Mouse (Mus musculus): Measurements from ENCODE around the gene Bean1.

- no peak for TF ChIP-seq CTCF (IDR thresholded peaks at IDR 0.05; ENCODE audit: borderline replicate concordance, control insufficient read depth, extremely low read depth, insufficient read depth, low read length, poor library complexity)
- no peak for TF ChIP-seq POLR2A (IDR thresholded peaks at IDR 0.05; ENCODE audit: control insufficient read depth, extremely low read depth, insufficient read depth, low read length, poor library complexity)
Measured at GRCm38 (mm10) chr8:104146717-104147494, 23.3 kb upstream of the Bean1 start.

All from thymus, adult 2 months (tissue).